Mouse (Mus musculus) heart, embryonic 12.5 days (tissue): ENCODE measurements around the gene Lcorl. TPM values are rescaled to one million over a fixed set of nuclear protein-coding genes. Genes with fewer than 3 reads are reported as not detected.

Experiments used
- ATAC-seq: fragments of 200-750 bp; cut with Nextera tagmentation; 2 replicates; pipeline ENCODE4 v1.8.0; 2017; ENCODE audit warnings: moderate TSS enrichment, moderate library complexity; ENCODE audit not compliant: insufficient number of reproducible peaks, low FRiP score
- H3K27ac ChIP-seq: fragments of 300-500 bp; sonication (generic); 2 replicates; pipeline ENCODE4 v1.5.1; 2016; ENCODE audit warnings: mild to moderate bottlenecking, moderate library complexity; ENCODE audit not compliant: poor library complexity, severe bottlenecking
- H3K27me3 ChIP-seq: fragments of 300-500 bp; sonication (generic); replicated peaks from 2 replicates; pipeline ENCODE4 v1.6.1; 2016; ENCODE audit warnings: mild to moderate bottlenecking, moderate library complexity
- H3K36me3 ChIP-seq: fragments of 300-500 bp; sonication (generic); 2 replicates; pipeline ENCODE4 v1.6.1; 2016; ENCODE audit warnings: mild to moderate bottlenecking, moderate library complexity
- H3K4me1 ChIP-seq: fragments of 300-500 bp; sonication (generic); replicated peaks from 2 replicates; pipeline ENCODE4 v1.6.1; 2016; ENCODE audit warnings: mild to moderate bottlenecking
- H3K4me2 ChIP-seq: fragments of 300-500 bp; sonication (generic); 2 replicates; pipeline ENCODE4 v1.6.1; 2016; ENCODE audit warnings: mild to moderate bottlenecking, moderate library complexity
- H3K4me3 ChIP-seq: fragments of 300-500 bp; sonication (generic); 2 replicates; pipeline ENCODE4 v1.5.1; 2016; ENCODE audit warnings: mild to moderate bottlenecking
- H3K9ac ChIP-seq: fragments of 300-500 bp; sonication (generic); 2 replicates; pipeline ENCODE4 v1.6.1; 2016; ENCODE audit warnings: mild to moderate bottlenecking, moderate library complexity
- H3K9me3 ChIP-seq: fragments of 300-500 bp; sonication (generic); replicated peaks from 2 replicates; pipeline ENCODE4 v1.6.1; 2016; ENCODE audit warnings: mild to moderate bottlenecking, moderate library complexity
- WGBS: fragments of 180-500 bp; shearing (Covaris S2); methylation state at CpG from one replicate; pipeline ENCODE4 v1.1.7; 2016; 5-methylcytosine and 5-hydroxymethylcytosine counted together
- polyA plus RNA-seq: library from polyadenylated mRNA; unstranded; fragments of >200 nt; fragmentation: Nextera tagmentation; extraction: Ambion mirVana; gene quantifications from 2 replicates; pipeline ENCODE4 v1.2.1, GENCODE M21; 2016

Lcorl gene
- polyA plus RNA-seq, 1 experiment from 2014 or later = 25.1 TPM

- Histone ChIP-seq H3K27ac (peak overlapping the region; percentile 99), H3K9me3 (no peaks in the 10 kb centered on the region), H3K4me1 (0 out of 2 replicates have a peak, but pooled peaks cover 5% of the 10 kb centered on the region), H3K36me3 (no peaks in the 10 kb centered on the region), H3K9ac (peak overlapping the region; percentile 97), H3K4me2 (peak overlapping the region; percentile 92), H3K4me3 (peak overlapping the region; percentile 98), H3K27me3 (no peaks in the 10 kb centered on the region)
- WGBS = 23% methylated on average over 21 of the region's 21 CpGs
- peak; percentile 18; the same call in 1 of the 2 replicates for ATAC-seq
Observed at GRCm38 (mm10) chr5:45855526-45856302, 1.7 kb downstream of the Lcorl start.

- H3K9me3 ChIP-seq = no peaks in the 10 kb centered on the region
- no peak overlapping the region for H3K4me3 ChIP-seq
- H3K9ac ChIP-seq = no peak overlapping the region
- no peak overlapping the region for H3K4me2 ChIP-seq
- WGBS = 92% methylated on average over 6 of the region's 6 CpGs
- H3K36me3 ChIP-seq = no peaks in the 10 kb centered on the region
- no peak for ATAC-seq
- H3K27ac ChIP-seq = no peak overlapping the region
- H3K27me3 ChIP-seq = no peaks in the 10 kb centered on the region
- H3K4me1 ChIP-seq = no peaks in the 10 kb centered on the region
Observed at GRCm38 (mm10) chr5:45844723-45845122, 12.7 kb downstream of the Lcorl start.

- H3K9ac ChIP-seq = no peak overlapping the region
- H3K36me3 ChIP-seq = no peaks in the 10 kb centered on the region
- H3K4me2 ChIP-seq = no peak overlapping the region
- H3K4me1 ChIP-seq = no peaks in the 10 kb centered on the region
- H3K27me3 ChIP-seq = no peaks in the 10 kb centered on the region
- no peak overlapping the region for H3K4me3 ChIP-seq
- H3K9me3 ChIP-seq = no peaks in the 10 kb centered on the region
- 94% methylated on average over 2 of the region's 2 CpGs for WGBS
- no peak overlapping the region for H3K27ac ChIP-seq
- no peak for ATAC-seq
Observed at GRCm38 (mm10) chr5:45835131-45835530, 22.3 kb downstream of the Lcorl start.

DNA sequence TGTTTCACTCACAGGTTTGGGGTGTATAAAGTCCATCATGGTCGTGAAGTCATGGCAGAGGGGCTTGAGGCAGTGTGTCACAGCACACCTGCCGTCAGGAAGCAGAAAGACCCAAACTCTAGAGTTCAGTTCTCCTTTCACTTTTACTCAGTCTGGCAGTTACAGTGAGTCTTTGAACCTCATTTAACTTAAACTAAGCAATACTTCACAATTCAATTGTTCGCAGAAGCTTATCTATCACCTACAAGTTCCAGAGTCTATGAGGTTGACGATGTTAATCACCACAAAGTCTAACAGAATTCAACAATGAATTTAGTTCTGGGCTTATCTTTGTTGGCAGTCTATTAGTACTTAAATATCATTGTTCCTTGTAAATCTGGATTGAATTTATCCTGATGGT is 45.9 kb downstream of the Lcorl start:
- Histone ChIP-seq H3K9me3 (peaks cover 13% of the 10 kb centered on the region), H3K27me3 (no peaks in the 10 kb centered on the region), H3K4me3 (no peak overlapping the region), H3K36me3 (peaks cover 16% of the 10 kb centered on the region), H3K9ac (no peak overlapping the region), H3K4me1 (no peaks in the 10 kb centered on the region), H3K4me2 (no peak overlapping the region), H3K27ac (no peak overlapping the region)
- WGBS = 92% methylated on average over 4 of the region's 4 CpGs
- no peak for ATAC-seq

DNA sequence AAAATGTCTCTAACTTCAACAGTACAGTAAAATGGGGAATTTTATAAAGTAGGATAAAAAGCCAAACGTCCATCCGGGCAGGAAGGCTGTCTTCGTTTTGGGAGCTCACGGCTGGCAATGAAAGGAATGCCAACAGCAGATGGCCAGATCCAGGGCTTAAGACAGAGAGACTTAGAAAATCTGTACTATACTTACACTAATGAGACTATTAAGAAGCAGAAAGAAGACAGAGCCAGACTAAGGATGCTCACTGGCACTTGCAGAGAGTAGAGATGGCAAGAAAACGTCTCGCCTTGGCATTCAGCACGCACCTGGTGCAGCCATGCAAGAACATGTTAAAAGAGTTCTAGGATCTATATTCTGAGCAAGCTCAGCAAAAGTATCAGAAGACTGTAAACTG is 65.6 kb downstream of the Lcorl start:
- Histone ChIP-seq H3K4me2 (no peak overlapping the region), H3K27ac (no peak overlapping the region), H3K36me3 (peaks cover 6% of the 10 kb centered on the region; the same call in 1 of the 2 replicates), H3K4me1 (no peaks in the 10 kb centered on the region), H3K9me3 (no peaks in the 10 kb centered on the region), H3K27me3 (no peaks in the 10 kb centered on the region), H3K4me3 (no peak overlapping the region), H3K9ac (no peak overlapping the region)
- ATAC-seq = no peak
- 89% methylated on average over 7 of the region's 7 CpGs for WGBS

DNA sequence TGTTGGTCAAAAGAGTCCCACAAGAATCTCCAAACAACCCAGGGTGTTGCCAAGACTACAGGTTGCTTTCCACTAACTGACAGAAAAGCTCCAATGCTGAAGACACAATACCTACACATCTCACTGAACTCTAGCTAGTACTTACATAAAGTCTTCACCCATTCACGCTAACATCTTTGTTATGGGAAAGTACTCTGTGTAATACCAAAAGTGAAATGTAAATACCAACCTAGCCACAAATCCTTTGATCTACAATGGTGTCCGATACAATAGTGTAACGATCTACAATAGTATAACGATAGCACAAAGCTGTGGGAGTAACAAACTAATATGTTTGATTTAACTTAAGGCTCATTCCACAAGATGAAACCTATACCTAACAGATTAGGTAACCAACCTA is 67.2 kb downstream of the Lcorl start:
- no peak for ATAC-seq
- 96% methylated on average over 4 of the region's 4 CpGs for WGBS
- no peaks in the 10 kb centered on the region for H3K9me3 ChIP-seq
- H3K27ac ChIP-seq = no peak overlapping the region
- H3K36me3 ChIP-seq = peaks cover 6% of the 10 kb centered on the region; the same call in 1 of the 2 replicates
- no peak overlapping the region for H3K4me2 ChIP-seq
- no peak overlapping the region for H3K9ac ChIP-seq
- no peaks in the 10 kb centered on the region for H3K27me3 ChIP-seq
- no peak overlapping the region for H3K4me3 ChIP-seq
- H3K4me1 ChIP-seq = no peaks in the 10 kb centered on the region

DNA sequence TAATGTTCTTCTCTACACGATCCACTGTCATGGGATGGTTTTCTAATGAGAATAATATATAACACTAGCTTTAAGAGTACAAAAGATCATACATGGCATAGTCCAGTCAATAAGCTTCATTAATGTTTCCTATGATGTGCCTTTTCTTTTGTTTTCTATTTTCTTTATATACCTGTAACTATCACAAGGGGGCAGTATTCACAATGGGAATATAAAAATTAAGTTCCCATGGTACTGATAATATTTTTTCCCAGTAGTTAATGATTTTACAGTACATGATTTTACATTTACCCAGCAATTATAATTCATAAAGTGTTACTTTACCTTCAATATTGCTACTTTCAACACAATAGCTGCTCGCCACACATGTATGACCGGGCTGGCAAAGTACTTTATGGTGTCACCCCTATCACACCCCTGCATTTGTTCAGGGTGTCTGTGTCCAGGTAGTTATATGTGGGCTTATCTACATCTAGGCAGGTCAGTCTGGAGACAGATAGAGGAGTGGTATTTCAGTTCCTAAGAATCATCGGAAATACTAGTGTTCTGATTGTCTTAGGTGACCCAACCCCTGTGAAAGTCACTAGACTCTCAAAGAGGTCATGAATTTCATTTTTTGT is 99.8 kb downstream of the Lcorl start:
- no peak for ATAC-seq
- H3K27me3 ChIP-seq = no peaks in the 10 kb centered on the region
- WGBS = 86% methylated on average over 4 of the region's 4 CpGs
- no peaks in the 10 kb centered on the region; the same call in 1 of the 2 replicates for H3K36me3 ChIP-seq
- H3K9ac ChIP-seq = no peak overlapping the region
- no peak overlapping the region for H3K27ac ChIP-seq
- no peaks in the 10 kb centered on the region for H3K4me1 ChIP-seq
- no peak overlapping the region for H3K4me2 ChIP-seq
- no peaks in the 10 kb centered on the region for H3K9me3 ChIP-seq
- no peak overlapping the region for H3K4me3 ChIP-seq

- no peak overlapping the region for H3K27ac ChIP-seq
- H3K4me2 ChIP-seq = no peak overlapping the region
- no peak overlapping the region for H3K9ac ChIP-seq
- no peak overlapping the region for H3K4me3 ChIP-seq
- WGBS = 88% methylated on average over 1 of the region's 1 CpGs
- H3K36me3 ChIP-seq = peaks cover 19% of the 10 kb centered on the region
- H3K27me3 ChIP-seq = no peaks in the 10 kb centered on the region
- H3K9me3 ChIP-seq = no peaks in the 10 kb centered on the region
- ATAC-seq = no peak
- no peaks in the 10 kb centered on the region for H3K4me1 ChIP-seq
Observed at GRCm38 (mm10) chr5:45737911-45738310, 119.5 kb downstream of the Lcorl start.

GRCm38 (mm10) chr5:45733751-45734150 is 123.7 kb downstream of the Lcorl start:
- H3K9me3 ChIP-seq = no peaks in the 10 kb centered on the region
- H3K4me3 ChIP-seq = no peak overlapping the region
- H3K27me3 ChIP-seq = no peaks in the 10 kb centered on the region
- no peaks in the 10 kb centered on the region for H3K4me1 ChIP-seq
- no peak overlapping the region for H3K9ac ChIP-seq
- no peak overlapping the region for H3K27ac ChIP-seq
- H3K4me2 ChIP-seq = no peak overlapping the region
- ATAC-seq = no peak
- H3K36me3 ChIP-seq = peaks cover 19% of the 10 kb centered on the region; the same call in 1 of the 2 replicates
- WGBS = 76% methylated on average over 2 of the region's 2 CpGs

GRCm38 (mm10) chr5:45718848-45719488 is 138.4 kb downstream of the Lcorl start:
- Histone ChIP-seq H3K4me3 (no peak overlapping the region), H3K9me3 (no peaks in the 10 kb centered on the region), H3K9ac (no peak overlapping the region), H3K4me2 (no peak overlapping the region), H3K36me3 (no peaks in the 10 kb centered on the region), H3K4me1 (no peaks in the 10 kb centered on the region), H3K27me3 (no peaks in the 10 kb centered on the region), H3K27ac (no peak overlapping the region)
- no peak for ATAC-seq
- 80% methylated on average over 6 of the region's 6 CpGs for WGBS

GRCm38 (mm10) chr5:45709653-45710052 is 147.8 kb downstream of the Lcorl start:
- Histone ChIP-seq H3K9me3 (no peaks in the 10 kb centered on the region), H3K9ac (no peak overlapping the region), H3K4me2 (no peak overlapping the region), H3K4me1 (no peaks in the 10 kb centered on the region), H3K27ac (no peak overlapping the region), H3K4me3 (no peak overlapping the region), H3K27me3 (no peaks in the 10 kb centered on the region), H3K36me3 (peaks cover 21% of the 10 kb centered on the region)
- WGBS = 91% methylated on average over 2 of the region's 2 CpGs
- no peak for ATAC-seq
